Mouse (Mus musculus) midbrain, embryonic 15.5 days (tissue): Measurements from ENCODE around the gene Irx3. TPM values are rescaled to one million over a fixed set of nuclear protein-coding genes. Genes with fewer than 3 reads are reported as not detected.

Source experiments
- ATAC-seq: fragments of 200-750 bp; cut with Nextera tagmentation; replicated peaks from 2 replicates; pipeline ENCODE4 v1.8.0; 2017; ENCODE audit warnings: moderate TSS enrichment
- H3K27ac ChIP-seq: fragments of 300-500 bp; sonication (generic); 2 replicates; pipeline ENCODE4 v1.5.1; 2015; ENCODE audit warnings: mild to moderate bottlenecking, inconsistent platforms
- H3K27me3 ChIP-seq: fragments of 300-500 bp; sonication (generic); replicated peaks from 2 replicates; pipeline ENCODE4 v1.6.1; 2015; ENCODE audit warnings: inconsistent platforms
- H3K36me3 ChIP-seq: fragments of 300-500 bp; sonication (generic); replicated peaks from 2 replicates; pipeline ENCODE4 v1.6.1; 2015; ENCODE audit warnings: inconsistent platforms
- H3K4me1 ChIP-seq: fragments of 300-500 bp; sonication (generic); 2 replicates; pipeline ENCODE4 v1.6.1; 2015; ENCODE audit warnings: inconsistent platforms
- H3K4me2 ChIP-seq: fragments of 300-500 bp; sonication (generic); 2 replicates; pipeline ENCODE4 v1.6.1; 2015; ENCODE audit warnings: inconsistent platforms, mild to moderate bottlenecking, moderate library complexity
- H3K4me3 ChIP-seq: fragments of 300-500 bp; sonication (generic); 2 replicates; pipeline ENCODE4 v1.5.1; 2015; ENCODE audit warnings: mild to moderate bottlenecking, inconsistent platforms
- H3K9ac ChIP-seq: fragments of 300-500 bp; sonication (generic); 2 replicates; pipeline ENCODE4 v1.6.1; 2015; ENCODE audit warnings: mild to moderate bottlenecking, inconsistent platforms
- H3K9me3 ChIP-seq: fragments of 300-500 bp; sonication (generic); 2 replicates; pipeline ENCODE4 v1.6.1; 2016; ENCODE audit warnings: inconsistent platforms
- WGBS: fragments of 180-500 bp; shearing (Covaris S2); methylation state at CpG from one replicate; pipeline ENCODE4 v1.1.7; 2015; ENCODE audit warnings: mixed read lengths; 5-methylcytosine and 5-hydroxymethylcytosine counted together
- polyA plus RNA-seq: library from polyadenylated mRNA; unstranded; fragments of >200 nt; fragmentation: Nextera tagmentation; extraction: Ambion mirVana; gene quantifications from 2 replicates; pipeline ENCODE4 v1.2.1, GENCODE M21; 2015

The Irx3 gene
- polyA plus RNA-seq = 22.1 and 26.1 TPM in 2 replicates

GRCm38 (mm10) chr8:91801839-91802238, at the start of gene Irx3:
Gene Irx3 (minus strand): TSS chr8:91802067.
- under 1% methylated on average over 33 of the region's 33 CpGs for WGBS
- ATAC-seq = peak; percentile 65
- Histone ChIP-seq H3K27ac (peak within 1 kb of the TSS; percentile 88), H3K9me3 (no peaks in the 10 kb centered on the region), H3K4me3 (peak within 1 kb of the TSS; percentile 48), H3K27me3 (peaks cover 8% of the 10 kb centered on the region; the same call in 1 of the 2 replicates), H3K9ac (peak within 1 kb of the TSS; percentile 69), H3K4me1 (peaks cover 82% of the 10 kb centered on the region), H3K4me2 (peak within 1 kb of the TSS; percentile 80), H3K36me3 (no peaks in the 10 kb centered on the region)

- no peak overlapping the region for H3K27ac ChIP-seq
- H3K9me3 ChIP-seq = no peaks in the 10 kb centered on the region
- H3K4me2 ChIP-seq = no peak overlapping the region
- WGBS = 65% methylated on average over 10 of the region's 10 CpGs
- no peak for ATAC-seq
- H3K36me3 ChIP-seq = no peaks in the 10 kb centered on the region
- 0 out of 2 replicates have a peak, but pooled peaks cover 3% of the 10 kb centered on the region for H3K27me3 ChIP-seq
- no peak overlapping the region for H3K4me3 ChIP-seq
- no peaks in the 10 kb centered on the region for H3K4me1 ChIP-seq
- H3K9ac ChIP-seq = no peak overlapping the region
These were observed 49.5 kb upstream of the Irx3 start for GRCm38 (mm10) chr8:91851359-91851758.

GRCm38 (mm10) chr8:91849984-91850383, 48.1 kb upstream of the Irx3 start:
- Histone ChIP-seq H3K27ac (no peak overlapping the region), H3K4me3 (no peak overlapping the region), H3K27me3 (0 out of 2 replicates have a peak, but pooled peaks cover 3% of the 10 kb centered on the region), H3K4me2 (no peak overlapping the region), H3K36me3 (no peaks in the 10 kb centered on the region), H3K9me3 (no peaks in the 10 kb centered on the region), H3K9ac (no peak overlapping the region), H3K4me1 (no peaks in the 10 kb centered on the region)
- 93% methylated on average over 6 of the region's 6 CpGs for WGBS
- no peak for ATAC-seq

GRCm38 (mm10) chr8:91849529-91849928, 47.7 kb upstream of the Irx3 start:
- ATAC-seq = no peak
- 85% methylated on average over 8 of the region's 8 CpGs for WGBS
- 0 out of 2 replicates have a peak, but pooled peaks cover 3% of the 10 kb centered on the region for H3K27me3 ChIP-seq
- no peak overlapping the region for H3K27ac ChIP-seq
- H3K4me2 ChIP-seq = no peak overlapping the region
- no peaks in the 10 kb centered on the region for H3K9me3 ChIP-seq
- H3K9ac ChIP-seq = no peak overlapping the region
- no peaks in the 10 kb centered on the region for H3K4me1 ChIP-seq
- H3K36me3 ChIP-seq = no peaks in the 10 kb centered on the region
- no peak overlapping the region for H3K4me3 ChIP-seq

- Histone ChIP-seq H3K36me3 (no peaks in the 10 kb centered on the region), H3K4me3 (no peak overlapping the region), H3K9ac (no peak overlapping the region), H3K4me2 (no peak overlapping the region), H3K27me3 (0 out of 2 replicates have a peak, but pooled peaks cover 3% of the 10 kb centered on the region), H3K4me1 (no peaks in the 10 kb centered on the region), H3K27ac (no peak overlapping the region), H3K9me3 (no peaks in the 10 kb centered on the region)
- 92% methylated on average over 3 of the region's 3 CpGs for WGBS
- no peak for ATAC-seq
These were observed 43.8 kb upstream of the Irx3 start for GRCm38 (mm10) chr8:91845641-91846040.

- Histone ChIP-seq H3K9ac (no peak overlapping the region), H3K4me3 (no peak overlapping the region), H3K27ac (no peak overlapping the region), H3K27me3 (no peaks in the 10 kb centered on the region), H3K4me1 (no peaks in the 10 kb centered on the region), H3K9me3 (no peaks in the 10 kb centered on the region), H3K4me2 (no peak overlapping the region), H3K36me3 (no peaks in the 10 kb centered on the region)
- ATAC-seq = no peak
- WGBS = 50% methylated on average over 1 of the region's 1 CpGs
These were observed 35.3 kb upstream of the Irx3 start for GRCm38 (mm10) chr8:91837131-91837530.

GRCm38 (mm10) chr8:91836685-91837084, 34.8 kb upstream of the Irx3 start:
- Histone ChIP-seq H3K9me3 (no peaks in the 10 kb centered on the region), H3K4me1 (no peaks in the 10 kb centered on the region), H3K4me2 (no peak overlapping the region), H3K27ac (no peak overlapping the region), H3K36me3 (no peaks in the 10 kb centered on the region), H3K27me3 (no peaks in the 10 kb centered on the region), H3K9ac (no peak overlapping the region), H3K4me3 (no peak overlapping the region)
- WGBS = 72% methylated on average over 9 of the region's 9 CpGs
- ATAC-seq = no peak

GRCm38 (mm10) chr8:91827661-91828060, 25.8 kb upstream of the Irx3 start:
- Histone ChIP-seq H3K27ac (no peak overlapping the region), H3K9ac (no peak overlapping the region), H3K36me3 (no peaks in the 10 kb centered on the region), H3K4me2 (no peak overlapping the region), H3K4me1 (peaks cover 5% of the 10 kb centered on the region; the same call in 1 of the 2 replicates), H3K4me3 (no peak overlapping the region), H3K9me3 (no peaks in the 10 kb centered on the region), H3K27me3 (no peaks in the 10 kb centered on the region)
- ATAC-seq = no peak
- 64% methylated on average over 14 of the region's 14 CpGs for WGBS

GRCm38 (mm10) chr8:91827192-91827591, 25.3 kb upstream of the Irx3 start:
- no peak overlapping the region for H3K9ac ChIP-seq

GRCm38 (mm10) chr8:91823357-91823756, 21.5 kb upstream of the Irx3 start:
- H3K9me3 ChIP-seq = no peaks in the 10 kb centered on the region
- no peak overlapping the region for H3K27ac ChIP-seq
- 90% methylated on average over 11 of the region's 11 CpGs for WGBS
- no peak overlapping the region for H3K4me2 ChIP-seq
- H3K27me3 ChIP-seq = no peaks in the 10 kb centered on the region
- H3K36me3 ChIP-seq = no peaks in the 10 kb centered on the region
- no peak for ATAC-seq
- no peak overlapping the region for H3K4me3 ChIP-seq
- H3K4me1 ChIP-seq = peaks cover 10% of the 10 kb centered on the region
- no peak overlapping the region for H3K9ac ChIP-seq

More at GRCm38 (mm10) chr8:91827192-91827591, 25.3 kb upstream of the Irx3 start:
- Histone ChIP-seq H3K27me3 (no peaks in the 10 kb centered on the region), H3K4me3 (no peak overlapping the region), H3K27ac (no peak overlapping the region), H3K4me2 (no peak overlapping the region), H3K9me3 (no peaks in the 10 kb centered on the region), H3K36me3 (no peaks in the 10 kb centered on the region), H3K4me1 (peaks cover 5% of the 10 kb centered on the region; the same call in 1 of the 2 replicates)
- no peak for ATAC-seq
- 68% methylated on average over 9 of the region's 9 CpGs for WGBS

- peaks cover under 1% of the 10 kb centered on the region; the same call in 1 of the 2 replicates for H3K27me3 ChIP-seq
- H3K27ac ChIP-seq = no peak overlapping the region
- H3K4me3 ChIP-seq = no peak overlapping the region
- WGBS = 76% methylated on average over 4 of the region's 4 CpGs
- no peak for ATAC-seq
- no peak overlapping the region for H3K9ac ChIP-seq
- no peaks in the 10 kb centered on the region for H3K36me3 ChIP-seq
- no peak overlapping the region for H3K4me2 ChIP-seq
- H3K4me1 ChIP-seq = peaks cover 9% of the 10 kb centered on the region
- no peaks in the 10 kb centered on the region for H3K9me3 ChIP-seq
These were observed 20.9 kb upstream of the Irx3 start for GRCm38 (mm10) chr8:91822746-91823145.

GRCm38 (mm10) chr8:91821976-91822375, 20.1 kb upstream of the Irx3 start:
- Histone ChIP-seq H3K4me3 (no peak overlapping the region), H3K36me3 (no peaks in the 10 kb centered on the region), H3K9me3 (no peaks in the 10 kb centered on the region), H3K4me1 (peaks cover 4% of the 10 kb centered on the region; the same call in 1 of the 2 replicates), H3K27me3 (peaks cover 6% of the 10 kb centered on the region; the same call in 1 of the 2 replicates), H3K27ac (no peak overlapping the region), H3K9ac (no peak overlapping the region), H3K4me2 (no peak overlapping the region)
- ATAC-seq = no peak
- 43% methylated on average over 4 of the region's 4 CpGs for WGBS

GRCm38 (mm10) chr8:91819778-91820177, 17.9 kb upstream of the Irx3 start:
- WGBS = 96% methylated on average over 4 of the region's 4 CpGs
- Histone ChIP-seq H3K4me3 (no peak overlapping the region), H3K4me2 (no peak overlapping the region), H3K9me3 (no peaks in the 10 kb centered on the region), H3K27ac (no peak overlapping the region), H3K36me3 (no peaks in the 10 kb centered on the region), H3K27me3 (peaks cover 6% of the 10 kb centered on the region; the same call in 1 of the 2 replicates), H3K4me1 (peaks cover 4% of the 10 kb centered on the region; the same call in 1 of the 2 replicates), H3K9ac (no peak overlapping the region)
- ATAC-seq = no peak
